Mouse (Mus musculus): ENCODE measurements around the gene Anxa11. TPM values are rescaled to one million over a fixed set of nuclear protein-coding genes. Genes with fewer than 3 reads are reported as not detected.
"Not testable (repeated sequence)": the region's sequence is repeated elsewhere in the genome, so short reads cannot be mapped to it uniquely, and the experiment has no call there.

The Anxa11 gene
- total RNA-seq, 2 experiments from 2014 or later = 64.8 to 69.7 TPM

DNA sequence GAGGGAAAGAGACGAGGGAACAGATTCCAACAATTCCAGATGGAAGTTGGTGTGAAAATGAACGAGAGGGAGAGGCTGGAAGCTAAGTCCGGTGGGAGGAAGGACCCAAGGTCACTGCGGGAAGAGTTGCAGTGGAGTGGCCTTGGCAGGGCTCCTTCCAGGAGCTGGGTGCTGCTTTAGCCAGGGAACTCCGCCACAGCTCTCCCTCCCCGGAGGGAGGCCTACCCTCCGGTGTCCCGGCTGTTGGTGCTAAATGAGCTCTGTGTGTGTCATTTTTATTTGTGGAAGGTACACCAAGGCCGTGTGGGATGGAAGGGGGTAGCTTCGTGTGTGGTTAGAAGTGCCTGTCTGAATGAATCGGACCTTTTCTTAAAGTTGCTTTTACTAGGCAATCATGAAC lies 24.9 kb downstream of the Anxa11 start:
- DNase-seq (ENCODE audit: extremely low spot score in 1 of 2, low spot score in 1 of 2) = no peak

DNA sequence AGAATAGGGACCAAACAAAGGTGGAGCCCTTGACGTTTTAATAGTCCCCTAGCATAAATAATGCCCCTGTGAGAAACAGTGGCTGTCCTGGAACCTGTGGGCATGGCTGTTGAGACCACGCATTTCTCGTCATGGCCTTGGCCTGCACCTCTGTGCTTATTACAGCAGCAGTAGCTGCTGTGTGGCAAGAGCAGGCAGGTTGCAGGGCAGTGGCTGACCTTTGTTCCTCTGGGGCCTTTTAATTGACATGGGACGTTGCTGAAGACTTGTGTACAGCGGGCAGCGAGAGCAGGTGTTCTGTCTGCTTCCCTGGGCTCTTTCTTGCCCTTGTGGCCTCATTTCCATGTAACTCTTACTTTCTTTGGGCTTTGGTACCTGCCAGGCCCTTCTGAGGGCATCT lies 25.9 kb downstream of the Anxa11 start:
- DNase-seq (ENCODE audit: extremely low spot score in 1 of 2, low spot score in 1 of 2) = no peak

DNA sequence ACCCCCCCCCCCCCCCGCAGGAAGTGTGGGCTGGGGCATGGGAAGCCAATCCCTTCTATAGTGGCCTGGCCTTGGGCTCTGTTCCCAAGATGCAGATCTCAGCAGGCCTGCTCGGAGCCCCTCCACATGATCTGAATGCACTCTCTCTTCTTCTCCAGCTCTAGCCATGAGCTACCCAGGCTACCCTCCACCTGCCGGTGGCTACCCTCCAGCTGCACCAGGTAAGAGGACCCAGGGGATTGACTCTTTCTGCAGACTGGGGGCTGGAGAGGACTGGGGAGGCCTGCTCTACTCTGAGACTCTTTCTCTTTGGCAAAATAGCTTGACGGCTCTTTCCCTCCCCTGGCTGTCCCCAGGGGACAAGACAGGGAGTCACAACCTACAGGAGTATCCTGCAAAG lies 26.8 kb downstream of the Anxa11 start:
- DNase-seq (ENCODE audit: extremely low spot score in 1 of 2, low spot score in 1 of 2) = no peak

DNA sequence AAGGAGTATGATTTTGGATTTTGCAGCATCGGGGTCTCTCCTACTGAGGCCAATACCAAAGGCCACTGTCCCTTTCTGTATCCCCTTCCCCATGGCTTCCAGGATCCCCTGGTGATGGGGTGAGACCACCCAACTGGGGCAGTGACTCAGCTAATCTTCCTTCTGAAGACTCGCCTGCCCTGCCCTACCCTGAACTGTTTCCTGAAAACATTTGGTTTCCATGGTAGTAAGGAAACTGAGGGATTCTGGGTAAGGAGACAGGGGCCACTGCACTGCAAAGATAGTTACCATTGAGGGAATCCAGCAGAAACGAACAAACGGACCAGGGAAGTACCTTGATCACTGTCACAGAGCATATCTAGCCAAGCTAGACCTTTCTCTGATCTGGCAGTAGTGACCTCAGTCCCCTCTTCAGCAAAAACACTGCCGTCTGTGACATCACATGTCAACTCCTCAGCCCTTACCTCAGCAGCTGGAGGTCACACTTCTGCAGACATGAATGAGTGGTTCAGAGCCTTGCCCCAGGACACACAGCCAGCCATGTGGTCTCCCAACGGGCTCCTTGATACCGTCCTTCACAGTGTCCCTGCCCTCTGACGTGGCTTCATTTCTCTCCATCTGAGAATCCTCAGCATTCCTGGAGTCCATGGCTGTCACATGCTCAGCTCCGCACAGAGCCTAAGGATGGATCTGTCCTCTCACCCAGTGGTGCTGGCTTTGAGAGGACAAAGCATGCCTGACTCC lies 27.4 kb downstream of the Anxa11 start:
- DNase-seq (ENCODE audit: extremely low spot score in 1 of 2, low spot score in 1 of 2) = no peak

DNA sequence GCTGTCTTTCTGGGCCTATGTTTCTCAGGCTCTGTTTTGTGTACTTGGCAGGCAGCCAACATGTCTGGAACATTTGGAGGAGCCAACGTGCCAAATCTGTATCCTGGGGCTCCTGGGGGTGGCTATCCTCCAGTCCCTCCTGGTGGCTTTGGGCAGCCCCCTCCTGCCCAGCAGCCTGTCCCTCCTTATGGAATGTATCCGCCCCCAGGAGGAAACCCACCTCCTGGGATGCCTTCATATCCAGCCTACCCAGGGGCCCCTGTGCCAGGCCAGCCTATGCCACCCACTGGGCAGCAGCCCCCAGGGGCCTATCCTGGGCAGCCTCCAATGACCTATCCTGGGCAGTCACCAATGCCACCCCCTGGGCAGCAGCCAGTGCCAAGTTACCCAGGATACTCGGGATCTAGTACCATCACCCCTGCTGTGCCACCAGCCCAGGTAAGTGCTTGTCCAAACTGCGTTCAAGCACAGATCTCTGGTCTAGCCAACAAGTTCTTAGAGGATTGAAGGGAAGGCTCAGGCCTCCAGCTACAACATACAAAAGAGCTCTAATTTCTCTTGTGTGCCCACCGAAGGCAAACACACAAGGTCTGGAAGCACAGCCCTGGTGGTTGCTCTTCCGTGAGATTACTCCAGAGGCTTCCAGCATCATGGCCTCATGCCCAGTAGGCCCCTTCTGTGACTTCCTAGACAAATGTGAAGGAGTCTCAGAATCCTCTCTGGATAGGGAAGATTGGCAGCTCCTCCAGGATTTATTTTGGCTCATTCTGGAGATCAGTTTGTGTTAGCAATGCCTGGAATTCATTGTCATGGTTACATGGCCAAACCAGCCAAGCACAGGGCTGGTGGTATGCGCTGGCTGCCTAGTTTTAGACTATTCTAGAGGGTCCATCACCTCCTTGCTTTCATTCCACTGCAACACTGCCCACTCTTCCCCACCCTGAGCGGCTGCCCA lies 30.8 kb downstream of the Anxa11 start:
- DNase-seq (ENCODE audit: extremely low spot score in 1 of 2, low spot score in 1 of 2) = peak; percentile 34 to 49

DNA sequence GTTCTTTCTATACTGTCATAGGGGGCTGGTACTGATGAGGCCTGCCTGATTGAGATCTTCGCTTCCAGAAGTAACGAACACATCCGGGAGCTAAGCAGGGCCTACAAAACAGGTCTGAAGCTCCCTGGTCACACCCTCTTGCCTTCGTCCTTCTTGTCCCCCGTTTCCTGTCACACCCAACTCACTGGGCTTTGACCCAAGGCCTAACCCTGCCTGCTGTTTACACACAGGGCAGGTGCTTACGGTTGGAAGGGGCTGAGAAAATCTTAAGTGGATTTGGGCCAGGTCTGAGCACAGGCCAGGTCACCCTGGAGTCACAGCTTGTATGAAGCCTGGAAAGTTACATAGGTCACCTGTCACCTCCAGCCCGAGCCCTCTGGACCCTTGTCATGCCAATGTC lies 34.7 kb downstream of the Anxa11 start:
- not testable (repeated sequence) for DNase-seq (ENCODE audit: extremely low spot score in 1 of 2, low spot score in 1 of 2)

DNA sequence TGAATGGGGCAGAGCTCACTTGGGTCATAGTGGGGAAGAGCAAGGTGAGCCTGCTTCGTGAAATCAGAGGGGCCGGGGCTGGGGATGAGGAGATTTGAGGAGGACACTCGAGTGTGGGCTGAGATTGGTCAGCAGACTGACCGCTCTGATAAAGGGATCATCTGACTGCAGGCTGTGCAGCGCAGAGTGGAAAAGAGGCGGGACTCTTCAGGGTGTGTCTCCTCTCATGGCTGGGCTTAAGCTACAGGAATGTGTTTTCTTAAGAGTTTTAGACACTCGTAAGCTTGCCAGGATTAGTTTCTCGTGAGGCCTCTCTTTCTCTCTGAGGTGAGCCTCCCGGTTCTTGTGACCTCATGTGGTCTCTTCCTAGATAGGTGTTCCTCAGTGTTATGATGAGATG lies 39.8 kb downstream of the Anxa11 start:
- not testable (repeated sequence) for DNase-seq (ENCODE audit: extremely low spot score in 1 of 2, low spot score in 1 of 2)

DNA sequence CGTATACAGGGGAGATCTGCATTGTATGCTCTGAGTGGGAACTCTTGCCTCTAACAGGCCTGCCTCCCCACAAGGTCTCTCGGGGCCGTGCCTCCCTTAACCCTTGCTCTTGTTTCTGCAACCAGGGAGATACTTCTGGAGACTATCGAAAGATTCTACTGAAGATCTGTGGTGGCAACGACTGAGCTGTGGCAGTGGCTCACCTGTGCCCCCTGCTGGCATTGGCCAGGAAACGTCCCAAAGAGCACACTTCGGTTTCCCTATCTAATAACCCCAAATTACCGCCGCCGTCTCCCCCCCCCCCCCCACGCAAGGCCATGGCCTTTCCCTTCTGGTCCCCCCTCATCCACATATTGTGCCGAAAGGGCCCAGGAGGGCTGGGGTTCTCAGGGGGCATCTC lies 43.9 kb downstream of the Anxa11 start:
- not testable (repeated sequence) for DNase-seq (ENCODE audit: extremely low spot score in 1 of 2, low spot score in 1 of 2)

DNA sequence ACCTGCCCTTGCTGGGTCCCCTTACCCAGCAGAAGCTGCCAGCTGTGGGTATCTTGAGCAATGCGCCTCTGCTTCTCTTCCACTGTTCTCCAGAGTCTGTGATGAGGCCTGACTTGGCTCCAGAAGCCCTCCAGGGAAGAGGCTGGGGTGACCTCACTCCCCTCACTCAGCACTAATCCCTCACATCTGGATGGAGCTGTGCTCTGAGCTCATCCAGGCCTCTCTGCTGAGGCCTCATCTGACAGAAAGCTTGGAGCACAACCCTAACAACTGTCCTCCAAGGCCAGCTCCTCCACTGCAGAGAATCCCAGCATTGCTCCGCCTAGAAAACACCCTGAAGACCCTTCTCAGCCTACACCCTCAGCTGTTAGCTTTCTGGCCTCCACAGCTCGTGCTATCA lies 52.6 kb downstream of the Anxa11 start:
- not testable (repeated sequence) for DNase-seq (ENCODE audit: extremely low spot score in 1 of 2, low spot score in 1 of 2)

DNA sequence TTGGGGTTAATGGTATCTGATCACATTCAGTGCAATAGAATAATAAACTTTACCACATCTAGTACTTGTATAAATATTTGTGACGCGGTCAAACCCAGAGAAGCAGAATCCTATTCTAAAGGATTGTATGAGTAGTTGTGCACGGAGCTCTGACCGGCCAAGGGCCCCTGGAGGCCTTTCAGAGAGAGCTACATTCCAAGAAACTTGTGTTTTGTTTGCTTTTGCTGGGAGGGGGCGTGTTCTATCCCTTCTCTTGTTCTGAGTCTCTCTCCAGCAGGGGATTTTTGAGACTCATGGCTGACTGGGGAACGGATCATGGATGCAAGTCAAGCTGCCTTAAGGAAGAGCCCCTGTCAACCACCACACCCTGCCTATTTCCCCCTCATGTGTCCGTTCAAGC lies 53.7 kb downstream of the Anxa11 start:
- DNase-seq (ENCODE audit: extremely low spot score in 1 of 2, low spot score in 1 of 2) = not testable (repeated sequence)

DNA sequence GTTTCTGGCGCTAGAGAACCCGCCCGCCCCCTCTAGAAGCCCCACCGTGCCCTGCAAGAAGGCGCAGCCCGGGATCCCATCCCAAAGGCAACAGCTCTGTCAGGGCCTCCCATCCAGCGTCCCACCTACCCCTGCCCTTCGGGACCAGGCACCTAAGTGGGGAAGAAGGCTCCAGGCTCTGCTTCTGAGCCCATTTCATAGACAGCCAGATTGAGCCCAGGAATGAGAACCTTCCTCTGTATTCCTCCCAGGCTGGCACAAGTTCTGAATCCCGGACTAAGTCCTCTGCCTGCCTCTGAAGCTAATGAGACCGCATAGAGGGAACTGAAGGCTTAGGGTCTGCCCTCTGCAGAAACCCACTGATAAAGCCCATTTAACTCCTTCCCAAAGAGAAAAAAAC lies 61.0 kb downstream of the Anxa11 start, which contains the start of gene Plac9a:
Plac9a (minus strand) TSS at position 101 of the 400 bp plus-strand sequence.
- not testable (repeated sequence) for DNase-seq (ENCODE audit: extremely low spot score in 1 of 2, low spot score in 1 of 2)

DNA sequence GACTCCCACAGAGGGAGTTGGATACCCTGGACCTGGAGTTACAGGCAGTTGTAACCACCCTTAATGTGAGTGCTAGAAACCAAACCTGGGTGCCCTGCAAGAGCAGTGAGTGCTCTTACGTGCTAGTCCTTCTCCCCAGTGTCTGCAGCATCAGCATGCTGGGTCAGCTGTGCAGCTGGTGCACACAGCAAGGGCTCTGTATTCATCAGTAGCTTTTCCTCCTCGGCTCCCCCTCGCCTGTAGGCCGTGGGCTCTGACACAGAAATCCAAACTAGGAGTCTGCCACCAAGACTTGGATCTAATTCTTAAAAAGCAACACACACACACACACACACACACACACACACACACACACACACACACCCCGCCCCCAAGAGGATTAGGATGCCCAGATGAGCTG lies 63.3 kb downstream of the Anxa11 start:
- peak in 1 of 2 experiments; percentile 1 for DNase-seq (ENCODE audit: extremely low spot score in 1 of 2, low spot score in 1 of 2)

DNA sequence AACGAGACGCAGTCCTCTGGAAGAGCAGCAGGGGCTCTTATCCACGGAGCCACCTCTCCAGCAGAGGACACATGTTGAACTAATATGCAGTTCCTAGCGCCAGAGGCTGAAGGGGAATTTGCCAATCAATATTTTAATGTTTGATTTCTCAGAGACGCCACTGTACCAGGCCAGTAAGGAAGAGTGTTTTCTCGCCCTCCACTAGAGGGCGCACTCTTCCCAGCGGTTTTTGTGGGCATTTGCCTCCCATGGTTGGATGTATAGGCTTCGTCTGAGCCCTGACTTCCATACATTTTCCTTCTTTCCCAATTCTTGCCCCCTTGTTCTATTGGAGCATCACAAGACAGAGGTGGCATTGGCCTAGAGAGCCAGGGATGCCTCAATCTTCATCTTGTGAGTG lies 65.3 kb downstream of the Anxa11 start:
- not testable (repeated sequence) for DNase-seq (ENCODE audit: extremely low spot score in 1 of 2, low spot score in 1 of 2)

DNA sequence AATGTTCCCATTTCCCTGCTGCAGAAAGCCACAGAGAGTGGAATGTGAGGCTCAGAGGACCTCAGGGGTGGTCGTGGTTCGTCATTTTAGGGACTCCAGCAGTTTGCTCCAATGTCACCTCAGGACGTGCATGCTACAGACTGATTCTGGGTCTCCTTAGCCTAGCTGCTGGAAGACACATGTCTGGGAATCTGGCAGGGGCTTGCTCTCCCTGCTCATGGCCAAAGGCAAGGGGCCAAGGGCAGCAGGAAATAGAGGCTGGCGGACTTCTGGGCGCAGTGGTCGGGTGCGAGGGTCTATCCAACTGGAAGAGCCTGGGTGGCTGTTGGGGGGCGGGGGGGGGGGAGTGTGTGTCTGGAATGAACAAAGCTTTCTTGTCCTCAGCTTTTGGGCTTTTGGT lies 67.0 kb downstream of the Anxa11 start:
- DNase-seq (ENCODE audit: extremely low spot score in 1 of 2, low spot score in 1 of 2) = not testable (repeated sequence)

DNA sequence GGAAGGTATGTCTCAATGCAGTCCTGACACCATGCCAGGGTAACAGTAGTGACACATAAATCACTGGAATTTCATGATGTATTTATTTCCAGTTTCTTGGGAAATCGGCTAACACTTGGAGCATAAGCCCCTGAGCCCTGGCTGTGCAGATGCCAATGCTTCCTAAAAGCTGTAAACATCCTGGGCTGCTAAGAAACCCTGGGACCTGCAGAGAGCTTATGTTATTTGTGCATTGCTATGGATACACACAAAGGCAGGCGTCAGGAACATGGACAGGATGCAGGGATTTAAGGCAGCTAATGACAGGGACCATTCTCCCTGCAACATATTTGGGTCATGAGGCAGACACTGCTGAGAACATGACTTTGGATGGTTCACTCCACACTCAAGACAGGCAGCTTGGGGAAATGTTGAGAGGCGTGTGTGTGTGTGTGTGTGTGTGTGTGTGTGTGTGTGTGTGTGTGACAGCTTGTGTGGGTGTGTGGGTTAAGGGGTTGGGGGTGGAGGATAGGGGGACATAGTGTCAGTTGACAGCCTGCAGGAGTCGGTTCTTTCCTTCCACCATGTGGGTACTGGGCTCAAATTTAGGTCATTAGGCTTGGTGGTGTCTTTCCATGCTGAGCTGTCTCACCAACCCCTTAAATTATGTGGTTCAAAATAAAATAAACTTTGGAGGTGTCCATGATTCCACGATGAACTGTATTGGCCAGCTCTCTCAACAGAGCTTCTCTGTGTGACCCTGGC lies 76.6 kb downstream of the Anxa11 start:
- DNase-seq (ENCODE audit: extremely low spot score in 1 of 2, low spot score in 1 of 2) = not testable (repeated sequence)

DNA sequence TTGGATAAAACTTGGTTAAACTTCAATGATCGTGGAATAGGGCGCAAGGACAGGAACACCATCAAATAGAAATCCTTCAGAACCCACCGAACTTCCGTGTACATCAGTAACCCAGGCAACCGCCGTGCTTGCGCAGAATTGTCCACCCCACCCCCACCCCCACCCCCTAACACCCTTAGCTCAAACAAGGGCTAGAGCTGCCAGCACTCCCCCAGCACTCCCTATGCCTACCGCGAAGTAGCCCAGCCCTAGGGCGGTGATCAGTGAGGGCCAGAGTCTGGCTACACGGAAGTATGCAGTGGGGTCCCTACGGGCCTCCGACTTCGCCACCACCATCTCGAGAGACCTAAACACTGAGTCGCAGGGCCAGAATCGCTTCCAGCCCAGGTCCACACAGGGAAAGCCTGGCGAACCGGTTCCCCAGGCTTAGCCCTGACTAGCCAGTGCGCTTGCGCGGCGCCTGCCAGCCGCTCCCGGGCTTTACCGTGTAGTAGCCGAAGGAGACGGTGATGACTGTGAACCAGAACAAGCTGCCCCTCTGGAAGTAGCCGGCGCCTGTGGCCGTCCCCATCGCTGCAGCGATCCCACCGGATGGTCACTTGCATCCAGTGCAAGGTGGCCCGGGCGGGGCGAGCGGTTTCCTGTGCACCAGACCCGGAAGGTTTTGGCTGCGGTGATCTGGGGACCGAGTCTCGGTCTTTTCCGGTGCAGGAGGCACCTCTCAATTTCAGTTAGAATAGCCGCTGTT lies 85.0 kb downstream of the Anxa11 start:
- not testable (repeated sequence) for DNase-seq (ENCODE audit: extremely low spot score in 1 of 2, low spot score in 1 of 2)

DNA sequence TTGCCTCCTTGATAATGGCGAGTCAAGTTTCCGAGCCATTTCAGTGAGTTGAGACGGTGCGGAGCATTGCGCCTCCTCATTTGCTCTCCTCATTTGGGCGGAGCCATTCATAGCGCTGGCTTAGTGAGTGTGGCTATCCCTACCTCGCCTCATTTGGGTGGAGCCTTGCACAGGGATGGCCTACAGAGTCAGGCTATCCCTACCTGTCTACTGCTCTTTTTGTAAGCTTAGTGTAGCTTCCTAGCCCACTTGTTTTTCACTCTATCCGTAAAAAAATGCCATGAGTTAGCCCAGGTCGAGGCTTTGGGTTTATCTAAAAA lies 85.6 kb downstream of the Anxa11 start, which contains the start of gene Tmem254a:
Tmem254a (minus strand) TSS at position 111 of the 320 bp plus-strand sequence.
- DNase-seq (ENCODE audit: extremely low spot score in 1 of 2, low spot score in 1 of 2) = not testable (repeated sequence)
